Mouse (Mus musculus) intestine, embryonic 14.5 days (tissue): ENCODE measurements around the gene Rps4x. TPM values are rescaled to one million over a fixed set of nuclear protein-coding genes. Genes with fewer than 3 reads are reported as not detected.
A peak's percentile ranks its signal among the peaks of the same experiment; 100 is the strongest.

Experiments
- ATAC-seq: fragments of 200-750 bp; cut with Nextera tagmentation; replicated peaks from 2 replicates; pipeline ENCODE4 v1.8.0; 2017; ENCODE audit warnings: low read depth, moderate number of reproducible peaks, moderate TSS enrichment, moderate library complexity; ENCODE audit not compliant: low FRiP score, low TSS enrichment
- DNase-seq: peaks from one replicate; pipeline ENCODE4 v3.0.0-alpha.2; 2018; ENCODE audit warnings: low spot score
- H3K27ac ChIP-seq: fragments of 300-500 bp; sonication (generic); 2 replicates; pipeline ENCODE4 v1.5.1; 2014; ENCODE audit warnings: low read depth, mild to moderate bottlenecking, control low read depth
- H3K27me3 ChIP-seq: fragments of 300-500 bp; sonication (generic); replicated peaks from 2 replicates; pipeline ENCODE4 v1.6.1; 2014; ENCODE audit warnings: low read length, control low read depth; ENCODE audit not compliant: control insufficient read depth, insufficient read depth
- H3K36me3 ChIP-seq: fragments of 300-500 bp; sonication (generic); 2 replicates; pipeline ENCODE4 v1.6.1; 2014; ENCODE audit warnings: low read length, control low read depth; ENCODE audit not compliant: control insufficient read depth, insufficient read depth
- H3K4me1 ChIP-seq: fragments of 300-500 bp; sonication (generic); replicated peaks from 2 replicates; pipeline ENCODE4 v1.6.1; 2014; ENCODE audit warnings: low read length, control low read depth, mixed read lengths; ENCODE audit not compliant: control insufficient read depth, insufficient read depth
- H3K4me2 ChIP-seq: fragments of 300-500 bp; sonication (generic); 2 replicates; pipeline ENCODE4 v1.6.1; 2014; ENCODE audit warnings: low read length
- H3K4me3 ChIP-seq: fragments of 300-500 bp; sonication (generic); 2 replicates; pipeline ENCODE4 v1.5.1; 2014; ENCODE audit warnings: low read depth, low read length, control low read depth, mixed read lengths
- H3K9ac ChIP-seq: fragments of 300-500 bp; sonication (generic); 2 replicates; pipeline ENCODE4 v1.6.1; 2014; ENCODE audit warnings: mild to moderate bottlenecking, low read length
- H3K9me3 ChIP-seq: fragments of 300-500 bp; sonication (generic); 2 replicates; pipeline ENCODE4 v1.6.1; 2016; ENCODE audit warnings: low read length, control low read depth; ENCODE audit not compliant: control insufficient read depth
- WGBS: fragments of 180-500 bp; shearing (Covaris S2); extraction: QIAGEN DNeasy Blood & Tissue Kit; methylation state at CpG from one replicate; pipeline ENCODE4 v1.1.7; 2014; 5-methylcytosine and 5-hydroxymethylcytosine counted together
- polyA plus RNA-seq: library from polyadenylated mRNA; unstranded; fragments of >200 nt; fragmentation: Nextera tagmentation; extraction: Ambion mirVana; gene quantifications from 2 replicates; pipeline ENCODE4 v1.2.1, GENCODE M21; 2014

Gene Rps4x
- polyA plus RNA-seq, 1 experiment from 2014 or later = 1,024 TPM

DNA sequence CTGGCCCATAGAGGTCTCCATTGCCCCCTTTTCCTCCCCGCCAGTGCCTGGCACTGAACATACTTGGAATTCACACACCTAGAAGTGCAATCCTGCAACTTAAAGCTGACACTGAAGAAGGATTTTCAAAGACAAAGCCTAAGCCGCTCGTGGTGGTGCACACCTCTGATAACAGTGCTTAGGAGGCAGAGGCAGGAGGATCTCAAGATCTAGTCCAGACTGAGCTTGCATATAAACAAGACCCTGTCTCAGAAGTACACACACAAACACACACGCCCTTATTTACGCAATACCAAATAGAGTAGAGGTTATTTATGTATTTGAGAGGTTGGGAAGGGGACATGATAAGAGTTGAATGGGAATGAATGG is 31.8 kb downstream of the Rps4x start:
- H3K4me3 ChIP-seq = peak overlapping the region; percentile 25
- H3K4me1 ChIP-seq = no peaks in the 10 kb centered on the region
- DNase-seq (no peak), ATAC-seq (0 out of 2 replicates have a peak, but pooled peaks have one; percentile 12)
- 45% methylated on average over 5 of the region's 5 CpGs for WGBS
- H3K4me2 ChIP-seq = peak overlapping the region; percentile 26
- H3K36me3 ChIP-seq = no peaks in the 10 kb centered on the region
- no peaks in the 10 kb centered on the region for H3K9me3 ChIP-seq
- peak overlapping the region; percentile 57; the same call in 1 of the 2 replicates for H3K27ac ChIP-seq
- H3K9ac ChIP-seq = peak overlapping the region; percentile 11; the same call in 1 of the 2 replicates
- no peaks in the 10 kb centered on the region for H3K27me3 ChIP-seq

DNA sequence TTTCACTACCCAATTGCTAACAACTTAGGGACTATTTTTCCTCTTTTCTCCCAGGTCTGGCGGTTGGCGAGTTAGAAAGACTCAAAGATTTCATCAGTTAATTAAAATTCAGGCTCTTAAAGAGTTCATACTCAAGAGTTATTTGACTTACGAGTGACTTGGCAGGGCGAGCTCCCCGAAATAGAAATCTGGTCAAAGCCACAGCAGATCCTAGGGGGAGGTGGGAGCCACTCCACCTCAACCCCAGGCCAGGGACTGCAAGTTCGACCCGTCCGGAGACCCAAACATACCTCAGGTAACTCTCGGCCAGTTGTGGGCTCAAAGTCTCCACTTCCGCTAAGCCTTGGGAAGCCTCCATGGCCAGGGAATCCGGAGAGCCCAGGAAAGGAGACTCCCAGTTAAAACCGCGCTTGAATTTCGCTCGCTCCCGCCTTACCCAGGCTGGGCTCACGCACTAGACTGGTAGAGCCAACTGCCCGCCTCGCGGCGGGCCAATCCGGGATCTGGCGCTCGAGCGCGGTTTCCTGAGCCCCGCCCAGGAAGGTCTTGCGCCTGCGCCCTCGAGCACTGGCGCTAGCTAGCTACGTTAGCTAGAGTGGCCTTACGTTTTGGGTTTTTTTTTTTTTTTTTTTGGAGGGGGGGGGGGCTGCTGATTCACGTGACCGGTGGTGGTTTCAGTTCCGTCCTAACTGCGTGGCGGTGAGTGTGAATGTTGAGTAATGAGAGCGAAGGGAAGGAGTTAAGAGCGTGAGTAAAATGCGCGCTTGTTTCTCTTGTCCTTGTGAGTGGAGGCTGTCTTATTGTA is 32.4 kb downstream of the Rps4x start, which contains the start of gene Ercc6l:
Ercc6l (minus strand) TSS at position 474 of the 805 bp plus-strand sequence.
- WGBS = 10% methylated on average over 42 of the region's 42 CpGs
- H3K4me2 ChIP-seq = peak within 1 kb of the TSS; percentile 44
- ATAC-seq (peak; percentile 97), DNase-seq (peak; percentile 84)
- H3K27me3 ChIP-seq = no peaks in the 10 kb centered on the region
- peak within 1 kb of the TSS; percentile 62; the same call in 1 of the 2 replicates for H3K27ac ChIP-seq
- H3K9me3 ChIP-seq = no peaks in the 10 kb centered on the region
- H3K4me1 ChIP-seq = no peaks in the 10 kb centered on the region
- peak within 1 kb of the TSS; percentile 63 for H3K9ac ChIP-seq
- no peaks in the 10 kb centered on the region for H3K36me3 ChIP-seq
- peak within 1 kb of the TSS; percentile 54 for H3K4me3 ChIP-seq

DNA sequence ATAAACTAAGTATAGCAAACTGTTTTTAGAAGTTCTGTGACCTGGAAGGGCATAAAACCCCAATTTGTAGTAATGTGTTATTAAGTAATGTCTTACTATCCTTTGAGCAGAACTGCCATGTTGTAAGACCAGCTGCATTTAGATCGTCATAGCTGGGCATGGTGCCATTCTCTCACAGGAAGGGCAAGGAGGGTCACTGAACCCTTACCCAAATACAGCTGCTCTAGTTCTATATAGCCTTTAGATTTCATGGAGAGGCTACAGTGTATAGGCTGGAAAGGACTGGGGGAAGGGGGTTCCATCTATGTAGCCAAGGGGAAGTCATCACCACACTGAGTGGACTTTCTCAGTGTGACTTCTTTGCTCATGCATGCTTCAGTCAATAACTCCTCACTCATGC is 48.0 kb downstream of the Rps4x start:
- H3K4me3 ChIP-seq = no peak overlapping the region
- no peaks in the 10 kb centered on the region for H3K9me3 ChIP-seq
- ATAC-seq (no peak), DNase-seq (no peak)
- H3K4me1 ChIP-seq = no peaks in the 10 kb centered on the region
- H3K9ac ChIP-seq = no peak overlapping the region
- no peaks in the 10 kb centered on the region for H3K27me3 ChIP-seq
- H3K27ac ChIP-seq = no peak overlapping the region
- H3K36me3 ChIP-seq = peaks cover 29% of the 10 kb centered on the region
- no peak overlapping the region for H3K4me2 ChIP-seq
- 64% methylated on average over 1 of the region's 1 CpGs for WGBS

Other genes with a start within 250 kb of the Rps4x start
- gene Rtl5, start 118.1 kb downstream of the Rps4x start, polyA plus RNA-seq = 1.9 and 2.2 TPM in 2 replicates
- gene Pin4, start 69.9 kb downstream of the Rps4x start, polyA plus RNA-seq = 66.3 and 75.6 TPM in 2 replicates
- gene Ercc6l, start 32.3 kb downstream of the Rps4x start, polyA plus RNA-seq = 14.6 and 16.0 TPM in 2 replicates
- 4.9 and 5.6 TPM in 2 replicates for gene Cited1, start 62.8 kb upstream of the Rps4x start, polyA plus RNA-seq